In genomic region chr2:21963343-21964026, GRCm38 (mm10) we compare ENCODE assay signal across 9 mouse cellular contexts.
DNase-seq lines count a peak whose midpoint lies in the region; ATAC-seq and TF ChIP-seq lines count a peak whose summit lies in the region.
"Had no signal": no experiment of that assay in that cellular context is flagged by ENCODE, and none has a peak within 500 bp of the region (broad histone marks: within the 10 kb centered on the region; RNA-seq: fewer than 3 reads in every experiment).

No protein-coding gene starts in this region.

- 2% methylated on average over 7 of the region's 7 CpGs for WGBS in liver, embryonic 14.5 days (ENCODE audit: insufficient replicate concordance)

- intact Hi-C loops in gastrocnemius, postnatal 14 days (cut with DNase I; ENCODE audit: low total_unique reads): no loop called here

- no peaks in the 10 kb centered on the region for H3K27me3 ChIP-seq in liver, embryonic 14.5 days (ENCODE audit: control insufficient read depth, insufficient read depth, low read length)

- H3K4me2 ChIP-seq in liver, embryonic 14.5 days (ENCODE audit: low read depth): peak overlapping the region; percentile 68

- peaks cover 15 to 19% of the 10 kb centered on the region in 2 experiments for H3K4me1 ChIP-seq in liver, embryonic 14.5 days (replicated peaks; ENCODE audit: control insufficient read depth in 2 of 2, insufficient read depth in 2 of 2, low read length in 1 of 2)

- no peak for TF ChIP-seq EP300 in liver, embryonic 14.5 days (IDR thresholded peaks at IDR 0.05; ENCODE audit: low read depth)

- no peaks in the 10 kb centered on the region for H3K9me3 ChIP-seq in liver, embryonic 14.5 days (ENCODE audit: control insufficient read depth, low read length)

- H3K9ac ChIP-seq in liver, embryonic 14.5 days (replicated peaks): peak overlapping the region; percentile 32

- peak overlapping the region; percentile 21 to 34; a peak in 3 of 4 replicates for H3K4me3 ChIP-seq in liver, embryonic 14.5 days (ENCODE audit: insufficient read depth in 1 of 2, low read depth in 2 of 2, low read length in 2 of 2)

- H3K36me3 ChIP-seq in liver, embryonic 14.5 days (replicated peaks; ENCODE audit: control insufficient read depth, insufficient read depth, low read depth): no peaks in the 10 kb centered on the region

- DNase-seq in embryo, embryonic 10.5 days (ENCODE audit: low spot score): peak; percentile 14
- no peak for DNase-seq in embryo, embryonic 10 days (ENCODE audit: low spot score)
- DNase-seq in thymus, postnatal 0 days (ENCODE audit: low spot score): peak; percentile 5
- DNase-seq in thymus, postnatal 36 days: no peak
- peak in 2 of 3 experiments; percentile 13 to 36 for DNase-seq in liver, embryonic 14.5 days (ENCODE audit: low read depth in 3 of 3, low spot score in 3 of 3)
- no peak for DNase-seq in adipocyte (ENCODE audit: low spot score)
- DNase-seq in right cerebral cortex, adult 18-20 months: no peak
- DNase-seq in gastrocnemius, postnatal 14 days: no peak
- DNase-seq: adrenal gland, adult 2 months had no signal

- ATAC-seq in liver, embryonic 14.5 days (ENCODE audit: insufficient read depth): peak; percentile 58

- no peak for TF ChIP-seq CTCF in liver, embryonic 14.5 days (IDR thresholded peaks at IDR 0.05; ENCODE audit: low read depth)

- peak overlapping the region; percentile 82 for H3K27ac ChIP-seq in liver, embryonic 14.5 days

Comparison
In these comparisons a context has a peak if more than half of its experiments do, and no peak if none do; other contexts are left out.
1. DNase-seq: peak in embryo, embryonic 10.5 days (single experiment), thymus, postnatal 0 days (single experiment) and liver, embryonic 14.5 days (2 of 3); none in embryo, embryonic 10 days (single experiment), thymus, postnatal 36 days (0 of 2), adipocyte (single experiment), right cerebral cortex, adult 18-20 months (single experiment) and gastrocnemius, postnatal 14 days (single experiment).